Mouse (Mus musculus) forebrain, embryonic 16.5 days (tissue): ENCODE results near the gene Rad51ap1. TPM values are rescaled to one million over a fixed set of nuclear protein-coding genes. Genes with fewer than 3 reads are reported as not detected.

ENCODE experiments used
- ATAC-seq: fragments of 200-750 bp; cut with Nextera tagmentation; 2 replicates; pipeline ENCODE4 v1.8.0; 2017; ENCODE audit warnings: mild to moderate bottlenecking, moderate library complexity
- H3K27ac ChIP-seq: fragments of 300-500 bp; sonication (generic); 2 replicates; pipeline ENCODE4 v1.5.1; 2014; ENCODE audit warnings: low read length, control low read depth
- H3K27me3 ChIP-seq: fragments of 300-500 bp; sonication (generic); replicated peaks from 2 replicates; pipeline ENCODE4 v1.6.1; 2014; ENCODE audit warnings: low read length; ENCODE audit not compliant: control insufficient read depth, insufficient read depth
- H3K36me3 ChIP-seq: fragments of 300-500 bp; sonication (generic); 2 replicates; pipeline ENCODE4 v1.6.1; 2014; ENCODE audit not compliant: control insufficient read depth, insufficient read depth
- H3K4me1 ChIP-seq: fragments of 300-500 bp; sonication (generic); replicated peaks from 2 replicates; pipeline ENCODE4 v1.6.1; 2014; ENCODE audit warnings: low read length; ENCODE audit not compliant: control insufficient read depth, insufficient read depth
- H3K4me2 ChIP-seq: fragments of 300-500 bp; sonication (generic); 2 replicates; pipeline ENCODE4 v1.6.1; 2014; ENCODE audit warnings: mild to moderate bottlenecking, low read length, control low read depth
- H3K4me3 ChIP-seq: fragments of 300-500 bp; sonication (generic); replicated peaks from 2 replicates; pipeline ENCODE4 v1.5.1; 2014; ENCODE audit warnings: mild to moderate bottlenecking, low read length, control low read depth
- H3K9ac ChIP-seq: fragments of 300-500 bp; sonication (generic); replicated peaks from 2 replicates; pipeline ENCODE4 v1.6.1; 2014; ENCODE audit warnings: low read depth, low read length, control low read depth
- H3K9me3 ChIP-seq: fragments of 300-500 bp; sonication (generic); 2 replicates; pipeline ENCODE4 v1.6.1; 2016; ENCODE audit warnings: low read length; ENCODE audit not compliant: control insufficient read depth
- WGBS: fragments of 180-500 bp; shearing (Covaris S2); extraction: QIAGEN DNeasy Blood & Tissue Kit; methylation state at CpG from one replicate; pipeline ENCODE4 v1.1.7; 2014; 5-methylcytosine and 5-hydroxymethylcytosine counted together
- polyA plus RNA-seq: library from polyadenylated mRNA; unstranded; fragments of >200 nt; fragmentation: Nextera tagmentation; extraction: Ambion mirVana; gene quantifications from 2 replicates; pipeline ENCODE4 v1.2.1, GENCODE M21; 2015

The Rad51ap1 gene
- polyA plus RNA-seq, 1 experiment from 2014 or later = 29.5 TPM

DNA sequence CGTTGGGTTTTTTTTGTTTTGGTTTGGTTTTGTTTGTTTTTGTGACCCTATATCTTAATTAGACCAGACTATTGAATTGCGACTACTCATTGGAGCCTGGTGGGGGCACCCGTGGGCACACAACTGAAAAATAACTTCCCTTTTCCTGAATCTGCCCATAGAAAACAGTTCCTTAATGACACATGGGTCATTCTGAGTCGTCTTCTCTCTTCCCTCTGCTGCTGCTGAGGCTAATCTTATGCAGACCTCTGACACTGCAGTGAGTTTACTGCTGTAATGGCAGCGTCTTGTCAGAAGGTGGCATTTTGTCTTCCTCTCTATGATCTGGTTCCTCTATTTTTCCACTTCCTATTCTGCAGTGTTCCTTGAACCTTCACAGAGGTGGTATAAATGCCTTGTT lies 1.1 kb upstream of the Rad51ap1 start:
- Histone ChIP-seq H3K27me3 (no peaks in the 10 kb centered on the region), H3K9me3 (no peaks in the 10 kb centered on the region), H3K9ac (peak overlapping the region; percentile 65), H3K27ac (no peak overlapping the region), H3K36me3 (peaks cover 13% of the 10 kb centered on the region; the same call in 1 of the 2 replicates), H3K4me1 (peaks cover 21% of the 10 kb centered on the region), H3K4me3 (peak overlapping the region; percentile 79), H3K4me2 (peak overlapping the region; percentile 77)
- WGBS = 2% methylated on average over 5 of the region's 5 CpGs
- no peak for ATAC-seq

DNA sequence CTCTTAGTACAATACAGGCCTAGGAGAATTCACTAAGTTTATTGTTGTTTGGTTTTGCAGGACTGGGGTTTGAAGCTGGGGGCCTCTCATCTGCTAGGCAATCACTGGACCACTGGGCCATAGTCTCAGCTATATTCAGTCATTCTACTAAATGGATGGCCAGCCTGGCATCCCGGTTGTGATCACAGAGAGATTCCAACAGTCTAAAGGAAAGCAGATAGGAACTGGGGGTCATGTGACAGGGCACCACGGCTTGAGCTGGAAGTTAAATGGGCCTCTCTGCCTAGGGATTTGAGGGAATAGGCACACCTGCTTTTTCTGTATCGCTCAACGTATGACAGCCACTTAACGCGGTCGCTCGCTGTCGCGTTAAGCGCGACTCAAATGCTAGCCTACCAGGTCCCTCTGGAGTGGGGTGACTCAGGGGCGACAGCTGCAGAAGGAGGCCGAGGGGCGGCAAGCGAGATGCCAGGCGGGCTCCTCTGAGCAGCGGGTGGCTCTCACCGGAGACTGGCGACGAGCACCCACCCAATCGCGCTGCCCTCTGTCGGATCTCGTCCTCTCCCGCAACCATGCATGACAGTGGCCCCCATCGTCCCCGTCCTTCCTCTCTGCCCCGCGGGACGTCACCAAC lies 417 bp downstream of the Rad51ap1 start:
- peak overlapping the region; percentile 94 for H3K4me2 ChIP-seq
- no peaks in the 10 kb centered on the region for H3K27me3 ChIP-seq
- peak overlapping the region; percentile 79 for H3K4me3 ChIP-seq
- no peak for ATAC-seq
- H3K9me3 ChIP-seq = no peaks in the 10 kb centered on the region
- H3K4me1 ChIP-seq = peaks cover 21% of the 10 kb centered on the region
- H3K36me3 ChIP-seq = peaks cover 5% of the 10 kb centered on the region; the same call in 1 of the 2 replicates
- H3K9ac ChIP-seq = peak overlapping the region; percentile 60
- H3K27ac ChIP-seq = no peak overlapping the region
- under 1% methylated on average over 31 of the region's 31 CpGs for WGBS

DNA sequence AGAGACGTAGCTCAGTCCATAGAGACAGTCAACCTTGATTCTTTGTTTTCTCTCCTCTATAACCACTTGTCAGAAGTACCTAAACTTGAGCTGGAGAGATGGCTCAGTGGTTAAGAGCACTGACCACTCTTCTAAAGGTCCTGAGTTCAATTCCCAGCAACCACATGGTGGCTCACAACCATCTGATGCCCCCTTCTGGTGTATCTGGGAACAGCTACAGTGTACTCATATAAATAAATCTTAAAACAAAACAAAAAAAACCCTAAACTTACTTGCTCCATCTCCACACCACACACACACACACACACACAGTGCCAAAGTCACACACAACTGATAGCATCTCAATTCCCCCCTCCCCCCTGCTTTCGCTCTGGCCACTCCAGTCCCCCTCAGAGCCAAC lies 1.3 kb downstream of the Rad51ap1 start:
- Histone ChIP-seq H3K27ac (no peak overlapping the region), H3K9ac (no peak overlapping the region), H3K4me1 (peaks cover 21% of the 10 kb centered on the region), H3K27me3 (no peaks in the 10 kb centered on the region), H3K36me3 (peaks cover 3% of the 10 kb centered on the region; the same call in 1 of the 2 replicates), H3K4me3 (peak overlapping the region; percentile 79), H3K4me2 (peak overlapping the region; percentile 94), H3K9me3 (no peaks in the 10 kb centered on the region)
- no peak for ATAC-seq
- WGBS = 76% methylated on average over 2 of the region's 2 CpGs

DNA sequence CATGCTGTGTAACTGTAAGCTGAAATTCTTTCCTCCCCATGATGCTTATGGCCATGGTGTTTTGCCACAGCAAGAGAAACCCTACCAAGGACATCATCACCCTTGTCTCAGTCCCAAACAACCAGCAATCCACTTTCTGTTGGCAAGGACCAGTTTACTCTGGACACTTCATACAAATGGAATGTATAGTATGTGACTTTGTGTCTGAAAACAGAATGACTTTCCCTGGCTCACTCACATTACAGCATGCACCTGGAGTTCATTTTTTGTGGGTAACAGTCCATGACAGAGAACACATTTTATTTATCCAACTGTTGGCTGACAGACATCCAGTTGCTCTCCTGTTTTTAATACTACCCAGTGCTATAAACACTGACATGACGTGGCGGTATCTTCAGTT lies 6.5 kb downstream of the Rad51ap1 start:
- H3K4me3 ChIP-seq = no peak overlapping the region
- 95% methylated on average over 2 of the region's 2 CpGs for WGBS
- H3K27me3 ChIP-seq = no peaks in the 10 kb centered on the region

DNA sequence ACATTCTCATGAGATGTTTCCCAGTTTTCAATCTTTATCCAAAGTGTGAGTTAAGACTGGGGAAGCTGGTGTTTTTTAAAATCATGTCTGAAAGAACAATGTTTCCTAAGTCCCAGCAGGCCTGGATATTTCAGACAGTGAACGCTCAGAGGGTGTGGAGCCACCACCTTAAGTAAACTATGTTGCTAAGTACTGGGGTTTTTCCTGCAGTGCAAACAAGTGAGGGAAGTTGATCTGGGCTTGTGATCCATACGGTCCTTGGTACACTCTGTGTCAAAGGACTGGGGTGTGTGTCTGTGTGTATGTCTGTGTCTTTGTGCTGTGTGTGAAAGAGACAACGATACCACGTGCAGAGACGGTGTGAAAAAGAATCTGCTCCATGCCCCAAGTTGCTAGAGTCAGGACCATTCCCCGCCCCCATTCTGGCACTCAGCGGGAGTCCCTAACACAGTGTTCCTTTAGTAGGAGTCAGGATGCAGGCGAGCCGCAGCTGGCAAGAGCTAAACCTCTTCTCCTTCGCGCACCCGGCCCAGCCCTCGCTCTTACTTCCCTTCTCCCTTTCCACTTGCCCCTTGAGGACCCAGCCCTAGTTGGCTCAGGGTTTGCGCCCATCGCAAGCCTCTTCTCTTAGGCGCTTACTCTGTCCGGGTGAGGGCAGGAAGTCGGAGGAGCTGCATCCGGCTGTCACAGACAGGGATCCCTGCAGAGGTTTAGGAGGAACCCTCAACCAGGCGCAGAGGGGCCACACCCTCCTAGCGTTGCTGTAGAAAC lies 18.1 kb downstream of the Rad51ap1 start, which contains the start of gene Dyrk4:
Gene Dyrk4 (minus strand): TSS at position 729 of the 771 bp plus-strand sequence.
- no peak within 1 kb of the TSS for H3K9ac ChIP-seq
- no peaks in the 10 kb centered on the region for H3K4me1 ChIP-seq
- H3K36me3 ChIP-seq = no peaks in the 10 kb centered on the region; the same call in 1 of the 2 replicates
- H3K4me3 ChIP-seq = no peak within 1 kb of the TSS
- no peak within 1 kb of the TSS for H3K27ac ChIP-seq
- WGBS = 5% methylated on average over 21 of the region's 21 CpGs
- H3K27me3 ChIP-seq = no peaks in the 10 kb centered on the region
- H3K4me2 ChIP-seq = no peak within 1 kb of the TSS
- no peak for ATAC-seq
- no peaks in the 10 kb centered on the region for H3K9me3 ChIP-seq

More for the DNA sequence above, 6.5 kb downstream of the Rad51ap1 start:
- Histone ChIP-seq H3K4me2 (no peak overlapping the region), H3K27ac (no peak overlapping the region), H3K4me1 (no peaks in the 10 kb centered on the region), H3K9ac (no peak overlapping the region), H3K9me3 (no peaks in the 10 kb centered on the region), H3K36me3 (no peaks in the 10 kb centered on the region)
- no peak for ATAC-seq

DNA sequence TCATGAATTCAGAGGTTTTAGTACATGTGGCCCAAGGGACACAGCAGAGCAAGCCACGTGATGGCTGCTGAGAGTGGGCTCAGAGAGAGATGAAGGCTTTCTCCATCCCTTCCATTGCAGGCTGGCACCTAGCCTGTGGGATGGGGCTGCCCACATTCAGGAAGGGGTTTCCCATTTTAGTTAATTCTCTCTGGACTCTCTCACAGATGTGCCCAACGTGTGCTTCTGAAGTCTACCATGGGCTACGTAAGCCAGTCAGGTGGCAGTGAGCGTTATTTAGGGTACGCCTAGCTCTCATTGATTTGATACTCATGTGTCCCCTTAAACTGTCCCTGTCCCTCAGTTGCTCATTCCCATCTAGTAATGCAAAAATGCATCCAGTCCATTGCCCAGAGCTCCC lies 24.5 kb downstream of the Rad51ap1 start:
- H3K4me1 ChIP-seq = no peaks in the 10 kb centered on the region
- H3K27ac ChIP-seq = no peak overlapping the region
- no peak overlapping the region for H3K4me3 ChIP-seq
- no peak for ATAC-seq
- H3K4me2 ChIP-seq = no peak overlapping the region
- H3K9me3 ChIP-seq = no peaks in the 10 kb centered on the region
- H3K36me3 ChIP-seq = no peaks in the 10 kb centered on the region
- H3K9ac ChIP-seq = no peak overlapping the region
- no peaks in the 10 kb centered on the region for H3K27me3 ChIP-seq
- WGBS = 80% methylated on average over 5 of the region's 5 CpGs

DNA sequence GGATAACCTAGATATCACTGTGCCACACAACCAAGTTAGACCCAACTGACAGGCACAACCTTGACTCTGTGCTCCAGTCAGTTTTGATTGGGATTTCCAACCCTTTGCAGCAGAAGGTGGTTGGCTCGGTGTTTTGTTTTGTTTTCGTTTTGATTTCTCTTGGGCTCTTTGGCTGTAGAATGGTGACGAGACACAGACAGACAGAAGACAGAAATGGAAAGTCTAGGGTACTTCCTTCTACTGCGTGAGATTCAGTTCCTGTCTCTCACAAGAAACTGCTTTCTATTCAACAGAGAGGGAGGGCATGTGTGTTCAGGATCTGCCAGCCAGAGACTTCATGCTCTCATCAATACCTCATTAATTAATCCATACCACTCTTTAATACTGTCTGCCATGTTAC lies 28.7 kb downstream of the Rad51ap1 start:
- Histone ChIP-seq H3K4me3 (no peak overlapping the region), H3K9ac (no peak overlapping the region), H3K27ac (no peak overlapping the region), H3K4me1 (no peaks in the 10 kb centered on the region), H3K36me3 (no peaks in the 10 kb centered on the region), H3K27me3 (no peaks in the 10 kb centered on the region), H3K4me2 (no peak overlapping the region), H3K9me3 (no peaks in the 10 kb centered on the region)
- WGBS = 82% methylated on average over 4 of the region's 4 CpGs
- ATAC-seq = no peak

DNA sequence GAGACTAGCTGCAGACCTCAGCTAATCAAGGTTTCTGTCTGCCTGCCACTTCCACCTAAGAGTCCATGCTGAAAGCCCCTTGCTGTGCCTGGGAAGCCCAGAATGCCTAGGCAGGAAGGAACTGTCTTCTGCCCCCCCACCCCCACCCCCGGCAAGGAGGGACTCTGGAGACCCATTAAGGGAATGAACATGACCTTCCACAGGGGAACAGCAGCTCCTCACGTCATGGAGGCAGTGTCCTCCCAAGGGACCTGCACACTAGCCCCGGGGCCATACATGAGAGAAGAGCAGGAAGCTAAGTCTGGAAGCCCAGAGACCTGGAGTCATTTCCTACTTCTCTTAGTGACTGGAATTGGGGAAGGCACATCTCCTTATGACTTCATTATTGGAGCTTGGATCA lies 31.5 kb downstream of the Rad51ap1 start:
- Histone ChIP-seq H3K27me3 (no peaks in the 10 kb centered on the region), H3K4me1 (no peaks in the 10 kb centered on the region), H3K27ac (no peak overlapping the region), H3K4me2 (no peak overlapping the region), H3K4me3 (no peak overlapping the region), H3K36me3 (no peaks in the 10 kb centered on the region), H3K9ac (no peak overlapping the region), H3K9me3 (no peaks in the 10 kb centered on the region)
- no peak for ATAC-seq
- WGBS = 78% methylated on average over 3 of the region's 3 CpGs

DNA sequence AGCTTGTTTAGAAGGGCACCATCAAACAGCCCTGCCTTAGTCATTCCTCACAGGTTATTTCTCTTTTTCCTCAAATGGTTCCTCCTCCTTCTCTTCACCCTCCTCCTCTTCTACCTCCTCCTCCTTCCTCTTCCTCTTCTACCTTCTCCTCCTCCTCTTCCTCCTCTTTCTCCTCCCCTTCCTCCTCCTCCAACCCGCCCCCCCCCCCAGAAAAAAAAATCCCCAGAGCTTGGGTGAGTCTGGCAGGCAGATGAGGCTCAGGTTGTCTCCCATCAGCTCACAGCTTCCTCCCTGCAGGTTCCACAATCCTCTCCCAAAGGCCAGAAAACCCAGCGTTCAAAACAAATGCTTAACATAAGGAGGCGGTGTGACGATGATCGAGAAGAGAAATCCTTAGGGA lies 32.0 kb downstream of the Rad51ap1 start:
- ATAC-seq = no peak

More for the DNA sequence above, 32.0 kb downstream of the Rad51ap1 start:
- 83% methylated on average over 4 of the region's 5 CpGs for WGBS
- Histone ChIP-seq H3K4me2 (no peak overlapping the region), H3K4me3 (no peak overlapping the region), H3K4me1 (no peaks in the 10 kb centered on the region), H3K27ac (no peak overlapping the region), H3K9me3 (no peaks in the 10 kb centered on the region), H3K9ac (no peak overlapping the region), H3K36me3 (no peaks in the 10 kb centered on the region), H3K27me3 (no peaks in the 10 kb centered on the region)
